Mouse (Mus musculus) kidney, postnatal 14 days (tissue): ENCODE results near the gene Gm28051.
A peak's percentile ranks its signal among the peaks of the same experiment; 100 is the strongest.

ENCODE experiments used
- DNase-seq: peaks from one replicate; pipeline ENCODE4 v3.0.0; 2022; ENCODE audit warnings: mixed read lengths

Gm28051 gene

GRCm38 (mm10) chr12:102683438-102683837, 74.1 kb downstream of the Gm28051 start:
- DNase-seq = peak; percentile 53

DNA sequence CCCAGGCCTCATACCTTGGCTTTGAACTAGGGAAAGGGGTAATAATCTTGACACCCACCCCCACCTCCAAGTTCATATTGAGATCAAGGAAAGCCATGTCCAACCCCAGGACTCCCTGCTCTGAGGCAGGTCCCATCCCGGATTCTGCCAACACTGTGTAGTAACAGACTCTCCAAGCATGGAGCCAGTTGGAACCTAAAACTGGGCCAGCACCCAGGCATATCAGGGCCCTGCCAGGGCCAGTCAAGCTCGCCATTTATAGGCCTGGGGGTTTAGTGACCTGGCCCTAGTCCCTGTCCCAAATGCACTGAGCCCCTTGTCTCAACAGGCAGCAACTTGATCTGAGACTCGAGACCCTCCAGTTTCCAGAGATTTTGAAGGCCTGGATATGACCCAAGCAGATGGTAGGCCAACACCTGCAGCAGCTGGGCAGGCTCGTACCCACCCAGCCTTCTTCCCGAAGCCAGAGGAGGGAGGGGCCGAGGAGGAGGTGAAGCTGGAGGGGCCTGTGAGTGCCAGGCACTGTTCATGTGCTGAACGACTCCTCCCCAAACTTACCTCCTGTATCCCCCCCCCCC, 74.8 kb downstream of the Gm28051 start:
- no peak for DNase-seq

- DNase-seq = no peak
Observed at GRCm38 (mm10) chr12:102682085-102682484, 75.5 kb downstream of the Gm28051 start.

DNA sequence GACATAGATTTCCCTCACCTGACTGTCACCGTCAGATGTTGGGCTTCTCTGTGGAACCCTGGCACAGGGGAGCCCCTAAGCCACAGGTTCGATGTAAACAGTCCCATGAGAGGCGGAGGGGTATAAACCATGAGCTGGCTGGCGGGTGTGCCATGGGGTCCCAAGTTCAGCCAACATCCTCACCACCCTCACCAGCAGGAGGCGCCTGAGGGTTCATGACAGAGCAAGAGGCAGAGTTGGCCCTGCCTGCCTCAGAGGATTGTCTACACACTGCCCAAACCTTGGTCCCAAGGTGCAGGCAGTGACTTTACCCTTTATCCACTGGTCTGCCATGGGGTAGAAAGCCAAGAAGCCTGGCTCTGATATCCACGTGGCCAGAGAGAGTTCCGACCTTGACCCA, 76.0 kb downstream of the Gm28051 start:
- no peak for DNase-seq

DNA sequence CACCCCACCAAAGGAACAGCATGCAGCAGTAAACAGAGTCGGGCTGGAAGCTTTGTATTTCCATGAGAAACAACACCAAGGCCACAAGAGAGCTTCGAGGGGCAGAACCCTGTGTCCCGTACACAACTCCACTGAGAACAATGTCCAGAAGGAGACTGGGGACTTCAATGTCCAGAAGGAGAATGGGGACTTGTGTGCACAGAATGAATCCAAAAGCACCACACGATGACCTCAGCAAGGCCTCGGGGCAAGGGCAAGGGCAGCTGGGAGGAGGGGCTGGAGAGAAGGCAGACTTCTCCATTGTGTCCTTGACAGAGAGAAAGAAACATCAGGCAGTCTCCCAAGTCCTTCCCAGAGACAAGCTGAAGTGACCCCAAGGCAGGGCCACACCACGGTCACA, 78.7 kb downstream of the Gm28051 start:
- DNase-seq = no peak

DNA sequence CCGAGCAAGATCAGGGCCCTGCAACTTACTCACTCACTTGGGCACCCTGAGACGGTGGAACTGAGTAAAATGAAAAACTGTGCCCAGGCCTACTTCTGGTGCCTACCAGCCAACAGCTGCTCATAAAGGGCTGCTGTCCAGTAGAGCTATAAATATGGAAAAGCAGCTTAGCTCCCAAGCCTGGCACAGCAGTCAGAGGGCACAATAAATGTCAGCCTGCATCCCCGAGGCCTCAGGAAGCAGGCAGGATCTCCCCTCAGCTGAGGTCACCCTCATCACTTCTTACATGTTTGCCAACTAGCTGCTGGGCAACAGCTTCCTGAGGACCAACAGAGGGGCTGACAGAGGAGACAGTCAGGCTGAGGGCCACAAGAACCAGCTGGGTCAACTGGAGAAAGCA, 80.5 kb downstream of the Gm28051 start:
- DNase-seq = no peak

GRCm38 (mm10) chr12:102674556-102674955, 83.0 kb downstream of the Gm28051 start:
- no peak for DNase-seq

DNA sequence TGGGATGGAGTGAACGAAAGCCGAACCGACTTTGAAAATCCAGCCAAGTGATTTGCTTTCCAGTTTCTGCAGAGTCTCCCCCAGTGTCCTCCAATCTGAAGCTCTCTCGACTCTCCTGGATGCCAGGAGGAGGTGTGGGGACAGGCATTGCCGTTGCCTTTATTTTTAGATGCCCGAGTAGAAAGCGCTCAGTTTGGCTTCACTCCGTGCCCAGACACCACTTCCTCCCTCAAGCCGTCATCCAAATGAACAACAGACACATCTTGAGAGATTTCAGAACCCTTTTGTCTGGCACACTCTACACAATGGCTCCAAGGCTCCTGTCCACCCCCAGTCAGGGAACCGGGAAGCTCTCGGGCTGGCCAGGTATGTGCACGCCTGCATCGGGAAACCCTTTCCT, 83.4 kb downstream of the Gm28051 start:
- no peak for DNase-seq

DNA sequence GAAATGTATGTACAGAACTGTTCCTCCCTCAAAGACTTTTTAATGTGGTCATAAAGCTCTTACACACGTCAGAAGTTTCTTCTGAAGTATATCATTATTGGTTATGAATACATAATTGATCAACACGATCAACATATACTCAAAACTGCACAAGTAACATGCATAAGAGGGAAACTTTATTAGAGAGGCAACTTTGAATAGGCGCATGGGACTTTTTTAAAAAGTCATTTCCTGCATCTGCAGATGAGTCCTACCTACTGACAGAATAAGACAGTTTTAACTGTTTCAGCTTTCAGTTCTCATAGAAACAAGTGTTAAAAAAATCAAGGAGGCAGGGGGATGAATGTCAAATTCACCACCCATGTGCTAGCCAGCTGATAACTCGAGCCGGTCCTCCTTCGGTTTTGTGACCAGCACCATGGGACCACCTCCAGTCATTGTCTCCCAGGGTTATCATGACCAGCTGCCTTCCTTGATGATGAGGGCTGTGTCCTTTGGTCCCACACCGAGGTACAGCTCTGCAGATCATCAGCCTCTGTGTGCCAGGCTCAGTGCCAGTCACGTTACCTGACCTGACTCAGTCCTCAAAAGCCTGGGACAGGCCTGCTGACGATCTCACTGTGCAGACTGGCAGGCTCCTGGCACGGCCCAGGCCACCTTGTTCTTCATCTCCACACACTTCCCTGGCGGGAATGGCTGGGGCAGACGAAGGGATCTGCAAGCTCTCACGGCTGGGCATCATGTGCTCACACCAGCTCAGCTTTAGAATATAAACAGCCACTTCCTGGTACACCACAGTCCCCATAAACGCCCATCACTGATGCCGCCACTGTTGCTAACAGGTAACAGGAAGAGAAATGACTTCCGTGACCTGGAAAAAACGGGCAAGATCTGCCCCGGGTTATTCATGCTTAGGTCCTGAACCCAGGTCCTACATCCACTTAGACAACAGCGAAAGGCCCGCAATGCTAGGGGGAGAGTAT, 84.4 kb downstream of the Gm28051 start:
- peak; percentile 54 for DNase-seq

DNA sequence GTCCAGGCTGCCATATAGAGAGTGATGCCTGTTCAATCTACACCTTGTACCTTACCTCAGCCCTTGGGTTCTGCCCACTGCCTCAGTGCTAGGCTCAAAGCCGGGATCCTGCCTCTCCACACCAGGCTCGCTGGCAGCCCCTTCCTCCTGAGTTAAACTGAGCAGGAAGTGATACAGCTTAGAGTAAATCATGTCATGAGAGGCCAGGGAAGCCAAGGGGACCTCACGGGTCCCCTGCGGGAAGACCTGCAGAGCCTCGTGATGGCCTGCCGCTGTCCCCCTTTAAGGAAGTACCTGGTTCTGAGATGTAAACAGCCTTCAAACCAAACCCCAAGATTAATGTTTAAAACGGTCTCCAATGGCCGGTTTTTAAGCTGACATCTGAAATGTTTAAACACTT, 85.4 kb downstream of the Gm28051 start:
- no peak for DNase-seq

GRCm38 (mm10) chr12:102670848-102671247, 86.7 kb downstream of the Gm28051 start:
- DNase-seq = no peak
